Mouse (Mus musculus) c-Kit-positive CD71-positive TER-119-negative erythroid progenitor cells, embryonic 14.5 days (primary cell): ENCODE measurements around the gene Kcna3.

Experiments
- DNase-seq: peaks from one replicate; pipeline ENCODE4 v3.0.0-alpha.2; 2013; ENCODE audit warnings: low read depth

Gene Kcna3

DNA sequence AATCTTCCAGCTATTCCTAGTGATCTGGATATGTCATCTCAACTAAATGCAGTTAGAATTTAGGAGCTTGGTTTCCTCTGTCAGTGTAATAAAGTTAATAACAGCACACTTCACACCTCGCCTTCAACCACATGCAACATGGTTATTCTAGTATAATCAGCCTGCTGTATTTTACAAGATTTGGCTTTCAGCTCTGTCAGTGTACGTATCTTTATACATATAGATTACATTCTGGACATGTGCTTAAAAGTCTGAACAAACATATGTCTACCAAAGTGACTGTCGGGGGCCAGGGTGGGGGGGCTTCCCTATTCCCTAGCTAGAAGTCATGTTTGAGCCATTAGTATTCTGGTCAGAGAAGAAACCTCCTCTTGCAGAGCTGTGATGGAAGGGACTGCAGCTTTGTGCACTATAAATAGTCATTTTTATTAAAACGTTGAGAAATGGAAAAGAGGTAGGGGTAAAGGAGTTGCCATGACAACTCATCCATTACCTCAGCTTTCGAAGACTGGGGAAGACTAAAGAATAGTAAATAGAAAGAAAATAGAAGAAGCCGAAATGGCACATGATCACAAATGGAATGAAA, 29.6 kb downstream of the Kcna3 start:
- no peak for DNase-seq

DNA sequence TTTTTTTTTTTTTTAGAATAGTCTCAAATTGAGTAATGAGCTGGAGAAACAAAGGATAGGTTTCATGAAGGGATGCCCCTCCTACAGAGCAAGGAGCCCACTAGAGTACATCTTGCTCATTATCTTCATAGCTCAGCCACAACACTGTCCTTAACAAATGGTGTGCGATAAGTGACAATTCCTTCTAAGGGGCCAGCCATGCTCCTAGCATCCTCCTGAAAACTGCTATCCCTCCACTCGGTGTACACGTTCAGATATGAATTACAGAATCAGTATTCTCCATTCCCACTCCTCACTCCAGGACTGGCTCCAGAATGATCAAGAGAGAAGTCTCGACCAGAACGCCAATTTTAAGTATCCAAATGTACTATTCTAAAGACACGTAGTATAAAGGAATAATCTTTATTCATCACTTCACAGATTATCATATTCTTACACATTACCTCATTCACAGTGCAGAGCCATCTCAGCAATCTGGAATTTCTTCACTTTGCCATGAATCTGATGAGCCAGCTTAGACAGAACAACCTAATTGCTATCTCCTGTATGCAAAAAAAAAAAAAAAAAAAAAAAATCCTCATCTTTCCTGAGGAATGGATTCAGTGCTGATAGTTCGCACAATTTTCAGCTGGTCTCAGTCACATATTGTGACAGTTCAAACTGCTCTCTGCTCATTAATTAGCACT, 30.3 kb downstream of the Kcna3 start:
- DNase-seq: no peak

DNA sequence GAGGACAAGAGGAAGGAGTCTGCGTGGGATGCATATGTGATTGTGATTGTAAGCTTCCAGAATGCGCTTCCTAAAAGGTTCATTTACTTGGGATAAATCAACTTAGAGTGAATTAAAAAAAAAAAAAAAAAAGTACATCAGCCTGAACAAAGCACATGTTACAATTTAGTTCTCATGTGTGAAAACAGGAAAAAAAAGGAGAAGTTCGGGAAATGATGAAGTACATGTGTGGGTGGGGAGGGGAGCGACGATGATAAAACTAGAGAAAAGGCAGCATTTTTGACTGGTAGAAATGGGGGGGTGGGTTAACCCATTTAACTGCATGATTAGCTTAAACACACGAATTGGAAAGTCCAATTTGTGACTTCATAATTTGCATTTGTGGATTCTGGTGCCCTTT, 31.3 kb downstream of the Kcna3 start:
- DNase-seq: no peak

DNA sequence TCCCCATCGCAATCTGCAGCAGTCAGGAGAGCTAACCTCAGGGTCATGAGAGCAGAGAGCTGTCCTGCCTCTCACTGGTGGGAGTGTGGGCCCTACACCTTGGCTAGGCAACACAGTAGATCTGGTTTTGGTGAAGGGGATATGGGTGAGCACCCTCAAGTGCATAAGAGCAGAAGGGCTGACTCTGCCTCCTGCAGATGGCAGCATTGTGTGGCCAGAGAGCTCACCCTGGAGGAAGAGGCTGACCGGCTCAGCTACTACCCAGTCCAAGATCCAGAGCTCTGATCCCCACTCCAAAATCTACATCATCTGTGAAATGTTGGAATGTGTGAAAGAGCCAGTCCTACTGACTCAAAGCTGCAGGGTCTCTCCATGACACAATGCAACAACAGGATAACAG, 37.9 kb downstream of the Kcna3 start:
- no peak for DNase-seq

DNA sequence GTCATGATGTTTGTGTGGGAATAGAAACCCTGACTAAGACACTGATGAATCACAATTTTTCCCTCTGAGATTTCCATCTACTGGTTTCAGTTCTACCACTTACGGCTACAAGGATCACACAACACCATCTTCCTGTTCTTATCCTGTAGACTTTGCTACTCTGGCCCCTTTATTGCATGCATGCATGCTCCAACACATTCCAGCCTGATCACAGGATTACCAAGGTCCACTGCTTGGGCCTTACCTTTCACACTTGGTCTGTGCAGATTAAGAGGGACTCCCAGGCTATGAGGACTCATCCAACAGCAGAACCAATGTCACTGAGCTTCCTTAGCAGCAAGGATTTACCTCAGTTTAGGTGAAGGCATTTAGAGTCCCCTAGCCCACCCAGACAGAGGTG, 39.7 kb downstream of the Kcna3 start:
- DNase-seq: no peak

DNA sequence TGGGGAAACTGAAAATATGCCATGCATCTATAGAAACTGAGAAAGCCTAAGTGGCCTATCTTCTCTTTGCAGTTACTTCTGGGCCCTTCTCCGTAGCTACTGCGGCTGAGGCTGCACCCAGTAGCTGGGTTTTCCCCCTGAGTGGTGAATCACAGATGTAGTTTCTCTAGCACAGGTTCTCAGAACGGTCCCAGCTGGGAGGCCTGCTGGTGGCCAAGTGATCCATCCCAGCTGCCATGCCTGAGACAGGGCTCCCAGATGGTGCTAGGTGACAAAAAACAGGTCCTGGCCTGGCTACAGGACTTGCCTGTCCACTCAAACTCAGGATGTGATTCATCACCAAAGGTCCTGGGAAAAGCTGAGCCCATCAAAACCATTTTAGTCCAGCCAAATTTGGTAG, 40.7 kb downstream of the Kcna3 start:
- no peak for DNase-seq

DNA sequence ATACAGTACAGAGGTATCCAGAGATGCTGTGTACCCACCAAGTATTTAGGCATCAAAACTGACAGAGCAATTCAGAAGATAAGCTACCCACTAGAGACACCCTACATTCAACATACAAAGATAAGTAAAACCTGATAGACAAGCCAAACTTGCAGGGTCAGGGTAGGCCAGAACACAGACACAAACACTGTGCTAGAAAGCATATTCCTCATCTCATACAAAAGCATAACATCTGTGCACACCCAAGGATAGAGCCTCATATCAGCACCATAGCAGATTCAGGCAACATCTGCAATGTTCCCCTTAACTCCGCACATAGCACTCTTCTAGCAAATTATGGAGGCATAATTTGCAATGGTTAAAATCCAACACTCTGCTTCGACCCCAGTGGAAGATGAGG, 41.1 kb downstream of the Kcna3 start:
- no peak for DNase-seq

DNA sequence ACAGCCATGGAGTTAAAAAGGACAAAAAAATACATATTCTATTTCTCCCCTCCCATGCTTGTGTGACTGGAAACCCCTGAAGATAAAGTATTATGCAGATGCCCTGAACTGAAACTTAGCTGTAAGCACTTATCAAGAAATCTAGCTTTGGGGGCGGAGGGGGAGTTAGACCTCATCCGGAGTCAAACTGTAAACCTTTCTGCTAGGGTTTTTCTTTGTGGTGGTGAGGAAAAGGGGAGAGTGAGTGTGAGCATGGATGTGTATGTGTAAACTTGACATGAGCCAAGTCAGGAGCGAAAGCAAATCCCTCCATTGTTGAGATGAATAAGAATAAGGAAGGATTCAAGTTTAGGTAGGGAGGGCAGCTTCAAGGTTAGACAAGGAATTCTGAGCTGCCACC, 44.8 kb downstream of the Kcna3 start:
- DNase-seq: no peak

DNA sequence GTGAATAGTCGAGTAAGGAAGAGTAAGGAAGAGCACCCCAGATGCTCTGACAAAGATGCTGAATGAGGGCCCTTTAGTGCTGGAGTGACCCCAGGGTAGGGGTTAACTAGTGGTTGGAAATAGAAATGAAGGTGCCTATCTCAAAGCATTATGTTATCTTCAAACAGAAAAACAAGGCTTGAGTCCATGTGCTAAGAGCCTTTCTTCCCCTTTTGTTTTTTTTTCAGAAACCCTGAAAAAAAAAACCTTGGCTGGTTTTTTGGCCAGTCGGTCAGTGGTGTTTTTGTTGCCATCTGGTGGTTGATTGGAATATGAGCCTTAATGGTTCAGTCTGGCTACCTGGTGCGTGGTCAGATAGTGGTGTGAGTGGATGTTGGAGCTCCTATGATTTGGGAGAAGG, 45.3 kb downstream of the Kcna3 start:
- no peak for DNase-seq

DNA sequence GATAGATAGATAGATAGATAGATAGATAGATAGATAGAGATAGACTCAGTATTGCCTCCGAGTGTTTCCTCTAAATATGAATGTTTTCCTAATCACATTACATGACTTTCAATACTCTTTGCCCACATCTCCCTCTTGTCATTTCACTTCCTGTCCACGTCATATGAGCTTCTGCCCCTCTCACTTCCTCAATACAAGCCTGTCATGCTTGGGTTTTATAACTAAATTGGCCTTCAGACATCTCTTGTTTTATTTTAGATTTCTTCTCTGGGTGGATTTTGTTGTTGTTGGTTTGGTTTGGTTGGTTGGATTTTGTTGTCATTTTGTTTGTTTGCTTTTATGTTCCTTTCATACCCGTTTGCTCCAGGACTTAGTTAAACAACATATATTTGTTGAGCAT, 48.6 kb downstream of the Kcna3 start:
- no peak for DNase-seq

DNA sequence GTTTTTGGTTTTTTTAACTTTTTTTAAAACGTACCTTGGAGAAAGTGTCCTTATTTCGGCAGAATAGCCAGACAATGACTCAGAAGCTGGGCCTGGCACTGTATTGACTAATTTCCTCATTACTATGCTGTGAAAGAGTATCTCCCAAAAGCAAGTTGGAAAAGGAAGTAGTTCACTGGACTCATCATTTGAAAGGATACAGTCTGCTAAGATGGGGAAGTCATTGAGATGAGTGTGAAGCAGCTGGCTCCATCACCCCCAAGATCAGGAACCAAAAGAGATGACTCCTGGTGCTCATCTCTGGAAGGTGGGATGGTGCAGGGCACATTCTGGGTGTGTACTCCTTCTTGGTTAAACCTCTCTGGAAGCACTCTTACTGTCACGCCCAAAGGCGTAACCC, 51.4 kb downstream of the Kcna3 start:
- DNase-seq: no peak
